In the genomic region with DNA sequence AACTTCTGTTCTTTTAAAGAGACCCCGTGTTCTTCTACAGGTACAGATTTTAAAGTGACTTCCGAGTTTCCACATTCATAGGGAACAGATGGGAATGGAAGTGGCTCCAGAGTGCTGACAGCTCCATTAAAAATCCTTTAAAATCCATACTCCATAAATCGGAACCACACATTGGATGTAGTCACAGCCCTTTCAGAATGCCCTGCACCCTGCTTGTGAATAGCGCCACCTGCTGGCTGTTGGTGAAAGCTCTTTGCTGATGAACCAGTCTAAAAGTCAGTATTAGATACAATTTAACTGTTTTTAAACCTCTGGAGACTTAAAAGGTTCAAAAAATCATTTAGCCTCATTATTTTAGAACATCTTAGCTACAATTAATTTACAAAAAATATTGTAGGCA, we compare ENCODE assay signal across 8 mouse cellular contexts.
DNase-seq lines count a peak whose midpoint lies in the region; ATAC-seq lines count a peak whose summit lies in the region.

No protein-coding gene starts in this region.

- no peak overlapping the region for H3K4me3 ChIP-seq in midbrain, embryonic 11.5 days (ENCODE audit: low read depth, low read length)
- no peak overlapping the region for H3K4me3 ChIP-seq in midbrain, embryonic 15.5 days

- WGBS in midbrain, embryonic 11.5 days, result 30% methylated on average over 4 of the region's 4 CpGs
- WGBS in midbrain, embryonic 15.5 days, result 29% methylated on average over 4 of the region's 4 CpGs

- no peaks in the 10 kb centered on the region for H3K36me3 ChIP-seq in midbrain, embryonic 11.5 days (ENCODE audit: control insufficient read depth, insufficient read depth, low read length)
- H3K36me3 ChIP-seq in midbrain, embryonic 15.5 days (replicated peaks), result no peaks in the 10 kb centered on the region

- H3K27ac ChIP-seq in midbrain, embryonic 11.5 days (ENCODE audit: low read depth, low read length), result no peak overlapping the region
- H3K27ac ChIP-seq in midbrain, embryonic 15.5 days, result no peak overlapping the region

- intact Hi-C loops in gastrocnemius, postnatal 14 days (cut with DNase I; ENCODE audit: low total_unique reads), result loop anchor here (2.0 kb wide), 1 partner anchor 342 kb away; no protein-coding TSS in a partner anchor

- no peak overlapping the region for H3K4me2 ChIP-seq in midbrain, embryonic 11.5 days
- H3K4me2 ChIP-seq in midbrain, embryonic 15.5 days, result no peak overlapping the region

- H3K27me3 ChIP-seq in midbrain, embryonic 11.5 days (ENCODE audit: control insufficient read depth, insufficient read depth, low read length), result no peaks in the 10 kb centered on the region
- H3K27me3 ChIP-seq in midbrain, embryonic 15.5 days (replicated peaks), result peaks cover 5% of the 10 kb centered on the region

- ATAC-seq in midbrain, embryonic 11.5 days (ENCODE audit: low FRiP score), result no peak
- no peak for ATAC-seq in midbrain, embryonic 15.5 days (replicated peaks)

- H3K9me3 ChIP-seq in midbrain, embryonic 11.5 days (ENCODE audit: control insufficient read depth, low read length), result no peaks in the 10 kb centered on the region
- no peaks in the 10 kb centered on the region for H3K9me3 ChIP-seq in midbrain, embryonic 15.5 days

- H3K9ac ChIP-seq in midbrain, embryonic 11.5 days (ENCODE audit: low read length), result no peak overlapping the region
- H3K9ac ChIP-seq in midbrain, embryonic 15.5 days, result no peak overlapping the region

- peak; percentile 97 for DNase-seq in midbrain, embryonic 11.5 days (ENCODE audit: low spot score, missing footprints)
- peak; percentile 69 to 74 for DNase-seq in cerebellum, adult 18-20 months
- peak; percentile 75 for DNase-seq in gastrocnemius, postnatal 14 days
- DNase-seq in kidney, postnatal 14 days, result peak; percentile 87
- DNase-seq in lung, adult 18-20 months, result peak; percentile 52 to 69
- peak; percentile 77 to 83 for DNase-seq in right cerebral cortex, adult 2 months (ENCODE audit: low spot score in 2 of 2)
- DNase-seq in urinary bladder, postnatal 10 days (ENCODE audit: low spot score), result peak; percentile 31

- H3K4me1 ChIP-seq in midbrain, embryonic 11.5 days (ENCODE audit: control insufficient read depth, insufficient read depth, low read length), result peaks cover 6% of the 10 kb centered on the region
- peaks cover 17% of the 10 kb centered on the region for H3K4me1 ChIP-seq in midbrain, embryonic 15.5 days

Comparison
In these comparisons a context has a peak if more than half of its experiments do, and no peak if none do; other contexts are left out.
1. DNase-seq: peak in every context shown above with its lines; median percentile 97 in midbrain, embryonic 11.5 days; 87 in kidney, postnatal 14 days; 80 in right cerebral cortex, adult 2 months; 75 in gastrocnemius, postnatal 14 days; 72 in cerebellum, adult 18-20 months; 60 in lung, adult 18-20 months; 31 in urinary bladder, postnatal 10 days.